Mouse (Mus musculus) heart, postnatal 36 days (tissue): ENCODE results near the gene Ccdc141. TPM values are rescaled to one million over a fixed set of nuclear protein-coding genes. Genes with fewer than 3 reads are reported as not detected.
A peak's percentile ranks its signal among the peaks of the same experiment; 100 is the strongest.

Experiments used
- DNase-seq, 2 experiments: peaks; one replicate each; pipeline ENCODE4 v3.0.0; 2021 to 2022
- intact Hi-C: fragments of 180-260 bp; cut with DNase I; formaldehyde crosslinking; loops from one replicate; pipeline ENCODE4 v1.15.1; 2025
- total RNA-seq, 2 experiments: library from RNA; stranded (reverse); gene quantifications; 2 replicates each; pipeline ENCODE4 v1.2.3; 2021

Ccdc141 gene
- total RNA-seq, 2 experiments from 2014 or later = 196 to 201 TPM

GRCm38 (mm10) chr2:76987317-76987716, 183.1 kb downstream of the Ccdc141 start:
- intact Hi-C loops = no loop called here
- DNase-seq = no peak

GRCm38 (mm10) chr2:76984384-76984783, 186.1 kb downstream of the Ccdc141 start:
- intact Hi-C loops = loop anchor here (5.0 kb wide), 1 partner anchor 48 kb away; no protein-coding TSS in a partner anchor
- DNase-seq = no peak

- intact Hi-C loops = loop anchor here (5.0 kb wide), 1 partner anchor 49 kb away; no protein-coding TSS in a partner anchor
- peak in 1 of 2 experiments; percentile 11 for DNase-seq
These were observed 186.8 kb downstream of the Ccdc141 start for GRCm38 (mm10) chr2:76983601-76984000.

- intact Hi-C loops = loop anchor here (5.0 kb wide), 1 partner anchor 50 kb away; no protein-coding TSS in a partner anchor
- DNase-seq = peak; percentile 63 to 68
These were observed 187.9 kb downstream of the Ccdc141 start, which contains the start of gene Ttn for GRCm38 (mm10) chr2:76982391-76983145. Ttn (minus strand) TSS chr2:76982547.

- DNase-seq = peak in 1 of 2 experiments; percentile 31
- intact Hi-C loops = loop anchor here (5.0 kb wide), 1 partner anchor 51 kb away; no protein-coding TSS in a partner anchor
These were observed 188.7 kb downstream of the Ccdc141 start for GRCm38 (mm10) chr2:76981717-76982116.

GRCm38 (mm10) chr2:76980146-76980545, 190.3 kb downstream of the Ccdc141 start:
- DNase-seq = peak in 1 of 2 experiments; percentile 37
- intact Hi-C loops = loop anchor here (5.0 kb wide), 1 partner anchor 52 kb away; no protein-coding TSS in a partner anchor

- no peak for DNase-seq
- intact Hi-C loops = no loop called here
These were observed 192.8 kb downstream of the Ccdc141 start for GRCm38 (mm10) chr2:76977650-76978049.

- no peak for DNase-seq
- intact Hi-C loops = no loop called here
These were observed 198.4 kb downstream of the Ccdc141 start for GRCm38 (mm10) chr2:76972051-76972450.

GRCm38 (mm10) chr2:76971069-76971468, 199.4 kb downstream of the Ccdc141 start:
- intact Hi-C loops = loop anchor here (2.0 kb wide), 1 partner anchor 372 kb away; no protein-coding TSS in a partner anchor
- no peak for DNase-seq

GRCm38 (mm10) chr2:76970669-76971068, 199.8 kb downstream of the Ccdc141 start:
- intact Hi-C loops = loop anchor here (2.0 kb wide), 1 partner anchor 372 kb away; no protein-coding TSS in a partner anchor
- no peak for DNase-seq

GRCm38 (mm10) chr2:76970204-76970603, 200.2 kb downstream of the Ccdc141 start:
- intact Hi-C loops = loop anchor here (2.0 kb wide), 1 partner anchor 373 kb away; no protein-coding TSS in a partner anchor
- no peak for DNase-seq

- intact Hi-C loops = loop anchor here (2.0 kb wide), 1 partner anchor 373 kb away; no protein-coding TSS in a partner anchor
- no peak for DNase-seq
These were observed 200.8 kb downstream of the Ccdc141 start for GRCm38 (mm10) chr2:76969637-76970036.

GRCm38 (mm10) chr2:76968919-76969318, 201.5 kb downstream of the Ccdc141 start:
- DNase-seq = peak in 1 of 2 experiments; percentile 59

GRCm38 (mm10) chr2:76966582-76966981, 203.9 kb downstream of the Ccdc141 start:
- DNase-seq = no peak
- intact Hi-C loops = no loop called here

More at GRCm38 (mm10) chr2:76968919-76969318, 201.5 kb downstream of the Ccdc141 start:
- intact Hi-C loops = no loop called here

GRCm38 (mm10) chr2:76966013-76966412, 204.4 kb downstream of the Ccdc141 start:
- intact Hi-C loops = no loop called here
- DNase-seq = no peak

GRCm38 (mm10) chr2:76965542-76965941, 204.9 kb downstream of the Ccdc141 start:
- no peak for DNase-seq
- intact Hi-C loops = no loop called here

GRCm38 (mm10) chr2:76962045-76962432, 208.4 kb downstream of the Ccdc141 start:
- intact Hi-C loops = no loop called here
- DNase-seq = no peak

GRCm38 (mm10) chr2:76961420-76962044, 208.9 kb downstream of the Ccdc141 start:
- DNase-seq = no peak
- intact Hi-C loops = no loop called here
